Mouse (Mus musculus) urinary bladder, postnatal 36 days (tissue): ENCODE data around the gene Olfr1355.
"Not testable (repeated sequence)": the region's sequence is repeated elsewhere in the genome, so short reads cannot be mapped to it uniquely, and the experiment has no call there.

ENCODE experiments used
- DNase-seq, 2 experiments: peaks; one replicate each; pipeline ENCODE4 v3.0.0; 2022; ENCODE audit warnings: low spot score in 2 of 2, mixed read lengths in 1 of 2

Olfr1355 gene

GRCm38 (mm10) chr10:78875240-78875639 is at the start of gene Olfr1355:
TSS of gene Olfr1355 (plus strand) at chr10:78875540.
- no peak for DNase-seq

GRCm38 (mm10) chr10:78840456-78840855 is 34.9 kb upstream of the Olfr1355 start:
- DNase-seq: not testable (repeated sequence)

GRCm38 (mm10) chr10:78852066-78852465 is 23.3 kb upstream of the Olfr1355 start, which contains the start of gene Olfr1356:
TSS of gene Olfr1356 (minus strand) at chr10:78852166.
- no peak for DNase-seq

GRCm38 (mm10) chr10:78912871-78913270 is 37.5 kb downstream of the Olfr1355 start, which contains the start of gene Olfr1354:
TSS of gene Olfr1354 (plus strand) at chr10:78913171.
- not testable (repeated sequence) for DNase-seq
